Mouse (Mus musculus) NIH3T3 (cell line): ENCODE measurements at regions not wholly inside any gene's neighbourhood (a gene's known extent, or its start where the extent isn't known, plus 50 kb on each side); places are given as distances from the start of the nearest gene placed in this dataset.
A peak's percentile ranks its signal among the peaks of the same experiment; 100 is the strongest.

Experiments
- DNase-seq: peaks from one replicate; pipeline ENCODE4 v3.0.0-alpha.2; 2012; ENCODE audit warnings: low read depth

- peak; percentile 59 for DNase-seq
Observed at GRCm38 (mm10) chr2:99236968-99237367, 569.9 kb upstream of the Gm10800 start.
